Mouse (Mus musculus) ES-Bruce4 (cell line): ENCODE results near the gene Gimap8.

Experiments
- CTCF ChIP-seq: IDR thresholded peaks from one replicate; pipeline ENCODE4 v1.8.1; 2011; ENCODE audit warnings: low read depth, low read length
- POLR2A ChIP-seq: IDR thresholded peaks from one replicate; pipeline ENCODE4 v1.8.1; 2011; ENCODE audit warnings: low read length; ENCODE audit not compliant: insufficient read depth

DNA sequence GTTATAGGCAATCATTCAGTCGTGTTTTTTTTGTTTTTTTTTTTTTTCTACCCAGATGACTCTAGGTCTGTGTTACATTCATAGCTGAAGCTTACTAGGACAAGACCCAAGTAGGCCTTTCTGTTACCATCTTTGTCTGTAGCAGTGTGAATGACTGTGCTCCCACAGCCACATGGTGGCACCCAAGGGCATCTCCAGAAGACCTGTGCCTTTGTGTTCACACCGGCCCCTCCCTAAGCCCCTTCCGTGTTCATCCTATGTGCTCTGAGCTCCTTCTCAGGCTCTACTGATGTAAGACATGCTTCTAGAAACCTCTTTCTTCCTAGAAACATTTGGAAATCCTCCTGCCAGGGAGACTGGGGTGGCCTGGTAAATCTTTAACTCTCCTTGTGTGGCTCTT is at the start of gene Gimap8:
- no peak for TF ChIP-seq POLR2A
- peak; percentile 60 for TF ChIP-seq CTCF
